In the genomic region with DNA sequence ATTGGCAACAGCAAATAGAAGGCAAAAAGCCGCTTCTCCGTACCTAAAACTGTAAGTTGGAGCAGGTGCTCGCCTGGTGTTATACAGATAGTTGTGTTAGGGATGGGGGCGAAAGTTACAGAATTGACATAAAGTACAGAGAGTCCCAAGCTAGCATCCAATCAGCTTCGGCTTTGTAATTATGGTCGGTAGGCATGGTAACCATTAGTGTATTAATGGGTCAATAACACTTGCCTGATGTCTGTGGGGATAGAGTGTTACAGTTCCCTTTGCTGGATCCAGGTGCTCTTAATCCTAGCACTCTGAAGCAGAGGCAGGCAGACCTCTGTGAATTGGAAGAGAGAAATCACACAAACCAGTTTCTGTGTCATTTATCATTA, we compare ENCODE assay signal across 1 mouse cellular context.
A peak's percentile ranks its signal among the peaks of the same experiment; 100 is the strongest.
TF ChIP-seq lines count a peak whose summit lies in the region.

No protein-coding gene starts in this region.

TF ChIP-seq in MEL, 35 proteins besides CTCF, POLR2A, EP300 and RAD21:
- TF ChIP-seq SIN3A (IDR thresholded peaks at IDR 0.05; ENCODE audit: low read length) (peak; percentile 46), RCOR1 (IDR thresholded peaks at IDR 0.05; ENCODE audit: low read depth, low read length) (no peak), TBP (IDR thresholded peaks at IDR 0.05; ENCODE audit: low read depth, low read length) (peak; percentile 32; the same call in 1 of the 2 replicates)
